Mouse (Mus musculus) kidney, embryonic 14.5 days (tissue): Measurements from ENCODE around the gene Lsm4. TPM values are rescaled to one million over a fixed set of nuclear protein-coding genes. Genes with fewer than 3 reads are reported as not detected.
A peak's percentile ranks its signal among the peaks of the same experiment; 100 is the strongest.

Experiments
- ATAC-seq: fragments of 200-750 bp; cut with Nextera tagmentation; 2 replicates; pipeline ENCODE4 v1.8.0; 2017; ENCODE audit warnings: moderate number of reproducible peaks, mild to moderate bottlenecking, moderate TSS enrichment, moderate library complexity; ENCODE audit not compliant: low FRiP score, low TSS enrichment
- H3K27ac ChIP-seq: fragments of 300-500 bp; sonication (generic); 2 replicates; pipeline ENCODE4 v1.5.1; 2014; ENCODE audit warnings: low read depth, mild to moderate bottlenecking, low read length, moderate library complexity, mixed read lengths
- H3K27me3 ChIP-seq: fragments of 300-500 bp; sonication (generic); 2 replicates; pipeline ENCODE4 v1.6.1; 2014; ENCODE audit warnings: mild to moderate bottlenecking, low read length; ENCODE audit not compliant: control insufficient read depth, insufficient read depth
- H3K36me3 ChIP-seq: fragments of 300-500 bp; sonication (generic); 2 replicates; pipeline ENCODE4 v1.6.1; 2014; ENCODE audit warnings: low read length, mixed read lengths; ENCODE audit not compliant: control insufficient read depth, insufficient read depth
- H3K4me1 ChIP-seq: fragments of 300-500 bp; sonication (generic); 2 replicates; pipeline ENCODE4 v1.6.1; 2014; ENCODE audit warnings: low read length, mixed read lengths; ENCODE audit not compliant: control insufficient read depth, insufficient read depth
- H3K4me2 ChIP-seq: fragments of 300-500 bp; sonication (generic); replicated peaks from 2 replicates; pipeline ENCODE4 v1.6.1; 2014; ENCODE audit warnings: low read depth, mild to moderate bottlenecking, low read length
- H3K4me3 ChIP-seq: fragments of 300-500 bp; sonication (generic); 2 replicates; pipeline ENCODE4 v1.5.1; 2014; ENCODE audit warnings: mild to moderate bottlenecking, low read length
- H3K9ac ChIP-seq: fragments of 300-500 bp; sonication (generic); 2 replicates; pipeline ENCODE4 v1.6.1; 2014; ENCODE audit warnings: low read depth, mild to moderate bottlenecking, low read length, moderate library complexity
- H3K9me3 ChIP-seq: fragments of 300-500 bp; sonication (generic); 2 replicates; pipeline ENCODE4 v1.6.1; 2016; ENCODE audit warnings: low read length; ENCODE audit not compliant: control insufficient read depth
- WGBS: fragments of 180-500 bp; shearing (Covaris S2); extraction: QIAGEN DNeasy Blood & Tissue Kit; methylation state at CpG from one replicate; pipeline ENCODE4 v1.1.7; 2014; 5-methylcytosine and 5-hydroxymethylcytosine counted together
- polyA plus RNA-seq: library from polyadenylated mRNA; unstranded; fragments of >200 nt; fragmentation: Nextera tagmentation; extraction: Ambion mirVana; gene quantifications from 2 replicates; pipeline ENCODE4 v1.2.1, GENCODE M21; 2014

Gene Lsm4
- polyA plus RNA-seq, 1 experiment from 2014 or later = 353 TPM

GRCm38 (mm10) chr8:70656193-70656790 lies 16.8 kb upstream of the Lsm4 start:
- peaks cover 8% of the 10 kb centered on the region for H3K4me1 ChIP-seq
- H3K27me3 ChIP-seq = no peaks in the 10 kb centered on the region
- no peak for ATAC-seq
- no peak overlapping the region for H3K4me3 ChIP-seq
- 67% methylated on average over 13 of the region's 13 CpGs for WGBS
- H3K9ac ChIP-seq = no peak overlapping the region
- no peak overlapping the region for H3K4me2 ChIP-seq
- peaks cover 24% of the 10 kb centered on the region for H3K36me3 ChIP-seq
- no peak overlapping the region for H3K27ac ChIP-seq
- H3K9me3 ChIP-seq = no peaks in the 10 kb centered on the region

- peaks cover 19% of the 10 kb centered on the region for H3K36me3 ChIP-seq
- 96% methylated on average over 3 of the region's 3 CpGs for WGBS
- no peak overlapping the region for H3K4me3 ChIP-seq
- H3K9ac ChIP-seq = no peak overlapping the region
- no peak overlapping the region for H3K4me2 ChIP-seq
- H3K27me3 ChIP-seq = no peaks in the 10 kb centered on the region
- no peak overlapping the region for H3K27ac ChIP-seq
- ATAC-seq = no peak
- H3K9me3 ChIP-seq = no peaks in the 10 kb centered on the region
- peaks cover 8% of the 10 kb centered on the region for H3K4me1 ChIP-seq
Measured at GRCm38 (mm10) chr8:70657214-70657613, 15.8 kb upstream of the Lsm4 start.

GRCm38 (mm10) chr8:70657739-70658138 lies 15.3 kb upstream of the Lsm4 start:
- Histone ChIP-seq H3K4me1 (peaks cover 8% of the 10 kb centered on the region), H3K9ac (no peak overlapping the region), H3K27ac (no peak overlapping the region), H3K9me3 (no peaks in the 10 kb centered on the region), H3K27me3 (no peaks in the 10 kb centered on the region), H3K36me3 (peaks cover 19% of the 10 kb centered on the region), H3K4me3 (no peak overlapping the region), H3K4me2 (no peak overlapping the region)
- 87% methylated on average over 2 of the region's 2 CpGs for WGBS
- no peak for ATAC-seq

GRCm38 (mm10) chr8:70658897-70659603 lies 14.0 kb upstream of the Lsm4 start:
- H3K27ac ChIP-seq = peak overlapping the region; percentile 77
- H3K4me3 ChIP-seq = peak overlapping the region; percentile 81
- no peaks in the 10 kb centered on the region for H3K27me3 ChIP-seq
- peak overlapping the region; percentile 70 for H3K4me2 ChIP-seq
- ATAC-seq = peak; percentile 63
- H3K36me3 ChIP-seq = peaks cover 19% of the 10 kb centered on the region
- H3K9me3 ChIP-seq = no peaks in the 10 kb centered on the region
- peaks cover 8% of the 10 kb centered on the region for H3K4me1 ChIP-seq
- WGBS = under 1% methylated on average over 31 of the region's 31 CpGs
- peak overlapping the region; percentile 82 for H3K9ac ChIP-seq

- Histone ChIP-seq H3K4me2 (peak overlapping the region; percentile 70), H3K9me3 (no peaks in the 10 kb centered on the region), H3K36me3 (peaks cover 15% of the 10 kb centered on the region), H3K27me3 (no peaks in the 10 kb centered on the region), H3K9ac (peak overlapping the region; percentile 82), H3K4me1 (peaks cover 8% of the 10 kb centered on the region), H3K4me3 (peak overlapping the region; percentile 81), H3K27ac (peak overlapping the region; percentile 77)
- peak; percentile 97 for ATAC-seq
- WGBS = under 1% methylated on average over 36 of the region's 44 CpGs
Measured at GRCm38 (mm10) chr8:70659604-70660272, 13.3 kb upstream of the Lsm4 start.

GRCm38 (mm10) chr8:70660273-70660725 lies 12.7 kb upstream of the Lsm4 start, which contains the start of gene Pgpep1:
Gene Pgpep1, minus strand, starts transcription at chr8:70660388.
- Histone ChIP-seq H3K9me3 (no peaks in the 10 kb centered on the region), H3K4me1 (peaks cover 8% of the 10 kb centered on the region), H3K9ac (peak within 1 kb of the TSS; percentile 82), H3K4me3 (peak within 1 kb of the TSS; percentile 81), H3K36me3 (peaks cover 11% of the 10 kb centered on the region), H3K27ac (peak within 1 kb of the TSS; percentile 77), H3K4me2 (peak within 1 kb of the TSS; percentile 70), H3K27me3 (no peaks in the 10 kb centered on the region)
- 4% methylated on average over 14 of the region's 14 CpGs for WGBS
- peak; percentile 75 for ATAC-seq

- Histone ChIP-seq H3K4me3 (no peak overlapping the region), H3K27me3 (no peaks in the 10 kb centered on the region), H3K9ac (no peak overlapping the region), H3K4me2 (no peak overlapping the region), H3K9me3 (no peaks in the 10 kb centered on the region), H3K36me3 (no peaks in the 10 kb centered on the region), H3K27ac (no peak overlapping the region), H3K4me1 (peaks cover under 1% of the 10 kb centered on the region)
- WGBS = 62% methylated on average over 4 of the region's 4 CpGs
- no peak for ATAC-seq
Measured at GRCm38 (mm10) chr8:70663691-70664090, 9.4 kb upstream of the Lsm4 start.

- WGBS = 74% methylated on average over 3 of the region's 3 CpGs
- ATAC-seq = no peak
- no peaks in the 10 kb centered on the region for H3K36me3 ChIP-seq
Measured at GRCm38 (mm10) chr8:70664631-70665030, 8.4 kb upstream of the Lsm4 start.

GRCm38 (mm10) chr8:70665599-70665998 lies 7.4 kb upstream of the Lsm4 start:
- Histone ChIP-seq H3K4me1 (no peaks in the 10 kb centered on the region), H3K27ac (no peak overlapping the region), H3K27me3 (no peaks in the 10 kb centered on the region), H3K4me2 (no peak overlapping the region), H3K4me3 (no peak overlapping the region), H3K9ac (no peak overlapping the region), H3K36me3 (no peaks in the 10 kb centered on the region), H3K9me3 (no peaks in the 10 kb centered on the region)
- WGBS = 63% methylated on average over 2 of the region's 2 CpGs
- ATAC-seq = 0 out of 2 replicates have a peak, but pooled peaks have one; percentile 48

More at GRCm38 (mm10) chr8:70664631-70665030, 8.4 kb upstream of the Lsm4 start:
- Histone ChIP-seq H3K9ac (no peak overlapping the region), H3K4me1 (no peaks in the 10 kb centered on the region), H3K27me3 (no peaks in the 10 kb centered on the region), H3K4me3 (no peak overlapping the region), H3K9me3 (no peaks in the 10 kb centered on the region), H3K27ac (no peak overlapping the region), H3K4me2 (no peak overlapping the region)
